Mouse (Mus musculus) liver, postnatal 0 days (tissue): Measurements from ENCODE around the gene Gm20449. TPM values are rescaled to one million over a fixed set of nuclear protein-coding genes. Genes with fewer than 3 reads are reported as not detected.
"Not testable (repeated sequence)": the region's sequence is repeated elsewhere in the genome, so short reads cannot be mapped to it uniquely, and the experiment has no call there.

Source experiments
- ATAC-seq: fragments of 200-750 bp; cut with Nextera tagmentation; 2 replicates; pipeline ENCODE4 v1.8.0; 2017; ENCODE audit warnings: mild to moderate bottlenecking, moderate library complexity
- DNase-seq: peaks from one replicate; pipeline ENCODE4 v3.0.0-alpha.2; 2016
- H3K27ac ChIP-seq: fragments of 300-500 bp; sonication (generic); 2 replicates; pipeline ENCODE4 v1.5.1; 2014; ENCODE audit warnings: antibody characterized with exemption, moderate library complexity, mild to moderate bottlenecking, low read depth
- H3K27me3 ChIP-seq: fragments of 300-500 bp; sonication (generic); 2 replicates; pipeline ENCODE4 v1.6.1; 2014; ENCODE audit warnings: low read length, control low read depth, mixed read lengths; ENCODE audit not compliant: insufficient read depth
- H3K36me3 ChIP-seq: fragments of 300-500 bp; sonication (generic); replicated peaks from 2 replicates; pipeline ENCODE4 v1.6.1; 2014; ENCODE audit warnings: mild to moderate bottlenecking, control low read depth, low read length, moderate library complexity, mixed read lengths; ENCODE audit not compliant: insufficient read depth
- H3K4me1 ChIP-seq: fragments of 300-500 bp; sonication (generic); 2 replicates; pipeline ENCODE4 v1.6.1; 2014; ENCODE audit warnings: antibody characterized with exemption, mild to moderate bottlenecking, control low read depth; ENCODE audit not compliant: insufficient read depth
- H3K4me2 ChIP-seq: fragments of 300-500 bp; sonication (generic); 2 replicates; pipeline ENCODE4 v1.6.1; 2014; ENCODE audit warnings: low read depth, mild to moderate bottlenecking, low read length, moderate library complexity, mixed read lengths
- H3K4me3 ChIP-seq: fragments of 300-500 bp; sonication (generic); 2 replicates; pipeline ENCODE4 v1.5.1; 2014; ENCODE audit warnings: low read depth, low read length
- H3K9ac ChIP-seq: fragments of 300-500 bp; sonication (generic); replicated peaks from 2 replicates; pipeline ENCODE4 v1.6.1; 2014; ENCODE audit warnings: mild to moderate bottlenecking, moderate library complexity
- H3K9me3 ChIP-seq: fragments of 300-500 bp; sonication (generic); 2 replicates; pipeline ENCODE4 v1.6.1; 2016; ENCODE audit warnings: mild to moderate bottlenecking, control low read depth, low read length, mixed read lengths
- CTCF ChIP-seq: sonication (generic); IDR thresholded peaks from 2 replicates; pipeline ENCODE4 v1.5.1; 2016; ENCODE audit warnings: antibody characterized with exemption, low read depth
- EP300 ChIP-seq: IDR thresholded peaks from 2 replicates; pipeline ENCODE4 v1.6.1; 2016; ENCODE audit warnings: antibody characterized with exemption, low read depth, mild to moderate bottlenecking
- WGBS: fragments of 180-500 bp; shearing (Covaris S2); extraction: QIAGEN DNeasy Blood & Tissue Kit; methylation state at CpG from one replicate; pipeline ENCODE4 v1.1.7; 2014; ENCODE audit not compliant: insufficient replicate concordance; 5-methylcytosine and 5-hydroxymethylcytosine counted together
- polyA plus RNA-seq: library from polyadenylated mRNA; unstranded; fragments of >200 nt; fragmentation: Nextera tagmentation; extraction: Ambion mirVana; gene quantifications from 2 replicates; pipeline ENCODE4 v1.2.1, GENCODE M21; 2015

The Gm20449 gene
- polyA plus RNA-seq, 1 experiment from 2014 or later = not detected

- H3K27ac ChIP-seq = no peak overlapping the region
- H3K4me3 ChIP-seq = no peak overlapping the region
- no peak for ATAC-seq
- WGBS = 87% methylated on average over 2 of the region's 2 CpGs
- H3K4me2 ChIP-seq = no peak overlapping the region
- no peak for DNase-seq
- H3K4me1 ChIP-seq = 0 out of 2 replicates have a peak, but pooled peaks cover 3% of the 10 kb centered on the region
- no peak overlapping the region for H3K9ac ChIP-seq
- H3K36me3 ChIP-seq = no peaks in the 10 kb centered on the region
- no peaks in the 10 kb centered on the region for H3K9me3 ChIP-seq
- no peaks in the 10 kb centered on the region for H3K27me3 ChIP-seq
- TF ChIP-seq EP300 = no peak
- no peak for TF ChIP-seq CTCF
Observed at GRCm38 (mm10) chr7:41497871-41498270, 1.3 kb downstream of the Gm20449 start.

- H3K36me3 ChIP-seq = no peaks in the 10 kb centered on the region
- H3K4me3 ChIP-seq = no peak overlapping the region
- no peak overlapping the region for H3K4me2 ChIP-seq
- H3K4me1 ChIP-seq = no peaks in the 10 kb centered on the region
- no peaks in the 10 kb centered on the region for H3K9me3 ChIP-seq
- TF ChIP-seq CTCF = no peak
- no peak for TF ChIP-seq EP300
- H3K9ac ChIP-seq = no peak overlapping the region
- DNase-seq (no peak), ATAC-seq (no peak)
- no peaks in the 10 kb centered on the region for H3K27me3 ChIP-seq
- H3K27ac ChIP-seq = no peak overlapping the region
- WGBS = 7% methylated on average over 10 of the region's 10 CpGs
Observed at GRCm38 (mm10) chr7:41451864-41452263, 47.4 kb downstream of the Gm20449 start.

GRCm38 (mm10) chr7:41448596-41448995 is 50.6 kb downstream of the Gm20449 start, which contains the start of gene Vmn2r57:
Gene Vmn2r57 (minus strand): TSS chr7:41448696.
- not testable (repeated sequence) for H3K27ac ChIP-seq, H3K4me3 ChIP-seq, DNase-seq, H3K36me3 ChIP-seq, H3K27me3 ChIP-seq, H3K4me2 ChIP-seq, H3K9me3 ChIP-seq, H3K4me1 ChIP-seq, ATAC-seq, H3K9ac ChIP-seq
- 61% methylated on average over 1 of the region's 1 CpGs for WGBS

- no peak overlapping the region for H3K9ac ChIP-seq
- no peak for TF ChIP-seq CTCF
- no peak for TF ChIP-seq EP300
- no peaks in the 10 kb centered on the region for H3K36me3 ChIP-seq
- H3K4me1 ChIP-seq = 0 out of 2 replicates have a peak, but pooled peaks cover 6% of the 10 kb centered on the region
- no peaks in the 10 kb centered on the region for H3K9me3 ChIP-seq
- WGBS = 70% methylated on average over 4 of the region's 4 CpGs
- H3K27ac ChIP-seq = no peak overlapping the region
- no peak overlapping the region for H3K4me3 ChIP-seq
- 0 out of 2 replicates have a peak overlapping the region, but pooled peaks have one; percentile 29 for H3K4me2 ChIP-seq
- DNase-seq (no peak), ATAC-seq (no peak)
- H3K27me3 ChIP-seq = no peaks in the 10 kb centered on the region
Observed at GRCm38 (mm10) chr7:41394130-41394529, 105.1 kb downstream of the Gm20449 start.

GRCm38 (mm10) chr7:41393048-41393971 is 105.9 kb downstream of the Gm20449 start, which contains the start of gene AI987944:
Gene AI987944 (minus strand): TSS chr7:41393379.
- ATAC-seq (peak; percentile 99), DNase-seq (peak; percentile 85)
- Histone ChIP-seq H3K4me3 (peak within 1 kb of the TSS; percentile 71), H3K27me3 (no peaks in the 10 kb centered on the region), H3K27ac (peak within 1 kb of the TSS; percentile 84), H3K9ac (peak within 1 kb of the TSS; percentile 67), H3K9me3 (no peaks in the 10 kb centered on the region), H3K4me1 (0 out of 2 replicates have a peak, but pooled peaks cover 6% of the 10 kb centered on the region), H3K36me3 (no peaks in the 10 kb centered on the region), H3K4me2 (peak within 1 kb of the TSS; percentile 78)
- 0% methylated on average over 25 of the region's 25 CpGs for WGBS
- TF ChIP-seq EP300 (0 out of 2 replicates have a peak, but pooled peaks have one; percentile 14), CTCF (peak; percentile 12; the same call in 1 of the 2 replicates)

Other genes starting within 250 kb of the Gm20449 start
- gene AI987944, start 106.0 kb downstream of the Gm20449 start, polyA plus RNA-seq = 6.3 and 6.9 TPM in 2 replicates
- gene Vmn2r57, start 50.7 kb downstream of the Gm20449 start, polyA plus RNA-seq = 0.01 and 0.02 TPM in 2 replicates
- gene AW146154, start 473 bp upstream of the Gm20449 start, polyA plus RNA-seq = 2.3 and 2.8 TPM in 2 replicates
- gene Gm6871, start 74.2 kb upstream of the Gm20449 start, polyA plus RNA-seq = not detected in 2 replicates
- gene 2610021A01Rik, start 99.8 kb upstream of the Gm20449 start, polyA plus RNA-seq = 2.8 and 4.0 TPM in 2 replicates
- gene Zfp788, start 133.8 kb upstream of the Gm20449 start, polyA plus RNA-seq = 1.2 and 1.4 TPM in 2 replicates